Comparison of ENCODE assay signal across 15 mouse cellular contexts in the genomic region with DNA sequence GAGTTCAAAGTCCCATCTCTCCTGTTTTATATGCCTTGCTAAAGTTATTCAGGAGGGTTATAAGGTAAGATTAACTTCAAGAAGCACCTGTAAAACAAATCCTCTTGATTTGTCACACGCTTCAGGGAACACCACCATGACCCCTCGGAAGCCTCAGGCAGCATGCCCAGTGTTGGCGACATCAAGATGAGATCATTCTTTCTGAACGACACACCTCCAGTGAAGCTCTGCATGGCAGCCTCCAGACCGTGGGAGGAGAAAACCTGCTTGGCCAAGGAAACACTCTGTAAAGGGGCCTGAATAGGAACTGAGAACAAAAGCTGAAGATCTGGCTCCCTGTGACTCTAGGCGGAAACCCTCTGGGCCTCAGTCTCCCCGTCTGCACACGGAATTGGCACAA.
DNase-seq lines count a peak whose midpoint lies in the region; ATAC-seq lines count a peak whose summit lies in the region.
"Had no signal": no experiment of that assay in that cellular context is flagged by ENCODE, and none has a peak within 500 bp of the region (broad histone marks: within the 10 kb centered on the region; RNA-seq: fewer than 3 reads in every experiment).

No protein-coding gene starts in this region.

- peak; percentile 69 to 81 for DNase-seq in cerebellum, postnatal 14 days
- DNase-seq in cerebellum, adult 8-10 months, result no peak
- peak; percentile 53 for DNase-seq in midbrain, embryonic 11.5 days (ENCODE audit: low spot score, missing footprints)
- DNase-seq in midbrain, embryonic 10.5 days (ENCODE audit: low spot score), result no peak
- peak; percentile 39 for DNase-seq in adrenal gland, postnatal 14 days
- DNase-seq in kidney, postnatal 14 days, result peak; percentile 8
- DNase-seq in heart, postnatal 10 days, result no peak
- DNase-seq: heart, adult 11 months; heart, postnatal 36 days; lung, embryonic 14.5 days; retina, postnatal 1 day; thymus, adult 2 months had no signal

- H3K4me1 ChIP-seq in midbrain, embryonic 11.5 days (ENCODE audit: control insufficient read depth, insufficient read depth, low read length), result no peaks in the 10 kb centered on the region
- H3K4me1 ChIP-seq in midbrain, embryonic 10.5 days, result peaks cover 33% of the 10 kb centered on the region
- no peaks in the 10 kb centered on the region for H3K4me1 ChIP-seq in heart, embryonic 12.5 days (replicated peaks)

- H3K27me3 ChIP-seq in midbrain, embryonic 11.5 days (ENCODE audit: control insufficient read depth, insufficient read depth, low read length), result no peaks in the 10 kb centered on the region
- no peaks in the 10 kb centered on the region for H3K27me3 ChIP-seq in midbrain, embryonic 10.5 days (ENCODE audit: low read depth, poor library complexity, severe bottlenecking)
- H3K27me3 ChIP-seq in heart, embryonic 12.5 days (replicated peaks), result no peaks in the 10 kb centered on the region
- H3K27me3 ChIP-seq: midbrain, embryonic 12.5 days had no signal

- intact Hi-C loops in heart, postnatal 10 days (cut with DNase I), result no loop called here

- H3K27ac ChIP-seq in midbrain, embryonic 11.5 days (ENCODE audit: low read depth, low read length), result no peak overlapping the region
- no peak overlapping the region for H3K27ac ChIP-seq in midbrain, embryonic 10.5 days (replicated peaks)
- H3K27ac ChIP-seq in heart, embryonic 12.5 days (ENCODE audit: poor library complexity, severe bottlenecking), result no peak overlapping the region
- H3K27ac ChIP-seq: limb, embryonic 12.5 days; midbrain, embryonic 12.5 days had no signal

- ATAC-seq in midbrain, embryonic 11.5 days (ENCODE audit: low FRiP score), result no peak
- no peak for ATAC-seq in heart, embryonic 12.5 days (ENCODE audit: insufficient number of reproducible peaks, low FRiP score)

- no peak overlapping the region for H3K9ac ChIP-seq in midbrain, embryonic 11.5 days (ENCODE audit: low read length)
- no peak overlapping the region for H3K9ac ChIP-seq in heart, embryonic 12.5 days
- H3K9ac ChIP-seq: limb, embryonic 12.5 days; lung, embryonic 14.5 days; midbrain, embryonic 12.5 days had no signal

- no peak overlapping the region for H3K4me2 ChIP-seq in midbrain, embryonic 11.5 days
- H3K4me2 ChIP-seq in heart, embryonic 12.5 days, result no peak overlapping the region
- H3K4me2 ChIP-seq: limb, embryonic 12.5 days; lung, embryonic 14.5 days; midbrain, embryonic 12.5 days had no signal

- H3K9me3 ChIP-seq in midbrain, embryonic 11.5 days (ENCODE audit: control insufficient read depth, low read length), result no peaks in the 10 kb centered on the region
- H3K9me3 ChIP-seq in midbrain, embryonic 10.5 days (replicated peaks), result no peaks in the 10 kb centered on the region
- no peaks in the 10 kb centered on the region for H3K9me3 ChIP-seq in heart, embryonic 12.5 days (replicated peaks)
- H3K9me3 ChIP-seq: limb, embryonic 12.5 days; midbrain, embryonic 12.5 days had no signal

- no peaks in the 10 kb centered on the region for H3K36me3 ChIP-seq in midbrain, embryonic 11.5 days (ENCODE audit: control insufficient read depth, insufficient read depth, low read length)
- H3K36me3 ChIP-seq in midbrain, embryonic 10.5 days, result no peaks in the 10 kb centered on the region
- H3K36me3 ChIP-seq in heart, embryonic 12.5 days, result no peaks in the 10 kb centered on the region
- H3K36me3 ChIP-seq: limb, embryonic 12.5 days; midbrain, embryonic 12.5 days had no signal

- WGBS in midbrain, embryonic 11.5 days, result 74% methylated on average over 8 of the region's 8 CpGs
- 70% methylated on average over 8 of the region's 8 CpGs for WGBS in midbrain, embryonic 10.5 days
- 63% methylated on average over 8 of the region's 8 CpGs for WGBS in heart, embryonic 12.5 days

- no peak overlapping the region for H3K4me3 ChIP-seq in midbrain, embryonic 11.5 days (ENCODE audit: low read depth, low read length)
- H3K4me3 ChIP-seq in midbrain, embryonic 10.5 days, result no peak overlapping the region
- no peak overlapping the region for H3K4me3 ChIP-seq in heart, embryonic 12.5 days
- H3K4me3 ChIP-seq: limb, embryonic 12.5 days; midbrain, embryonic 12.5 days had no signal

Comparison
In these comparisons a context has a peak if more than half of its experiments do, and no peak if none do; other contexts are left out.
1. DNase-seq: peak in cerebellum, postnatal 14 days (2 of 2), midbrain, embryonic 11.5 days (single experiment), adrenal gland, postnatal 14 days (single experiment) and kidney, postnatal 14 days (single experiment); none in cerebellum, adult 8-10 months (single experiment), midbrain, embryonic 10.5 days (single experiment) and heart, postnatal 10 days (0 of 2).